In genomic region chr16:23890636-23891035, GRCm38 (mm10) we compare ENCODE assay signal across 10 mouse cellular contexts. TPM values are rescaled to one million over a fixed set of nuclear protein-coding genes. Genes with fewer than 3 reads are reported as not detected.
DNase-seq lines count a peak whose midpoint lies in the region; ATAC-seq lines count a peak whose summit lies in the region.
"Had no signal": no experiment of that assay in that cellular context is flagged by ENCODE, and none has a peak within 500 bp of the region (broad histone marks: within the 10 kb centered on the region; RNA-seq: fewer than 3 reads in every experiment).

Gene Sst, minus strand, starts transcription at chr16:23890958.

- 6% methylated on average over 26 of the region's 26 CpGs for WGBS in embryonic facial prominence, embryonic 11.5 days
- 8% methylated on average over 26 of the region's 26 CpGs for WGBS in intestine, embryonic 16.5 days
- WGBS in midbrain, embryonic 14.5 days: 6% methylated on average over 26 of the region's 26 CpGs

- no peak within 1 kb of the TSS for H3K4me2 ChIP-seq in embryonic facial prominence, embryonic 11.5 days (ENCODE audit: low read depth, low read length)
- no peak within 1 kb of the TSS for H3K4me2 ChIP-seq in intestine, embryonic 16.5 days (ENCODE audit: low read depth, low read length)
- peak within 1 kb of the TSS; percentile 53 for H3K4me2 ChIP-seq in midbrain, embryonic 14.5 days (ENCODE audit: low read length)

- H3K27me3 ChIP-seq in embryonic facial prominence, embryonic 11.5 days (ENCODE audit: control insufficient read depth, insufficient read depth, low read length): 0 out of 2 replicates have a peak, but pooled peaks cover 7% of the 10 kb centered on the region
- peaks cover 15% of the 10 kb centered on the region for H3K27me3 ChIP-seq in intestine, embryonic 16.5 days (replicated peaks; ENCODE audit: control insufficient read depth, insufficient read depth, low read length)
- H3K27me3 ChIP-seq in midbrain, embryonic 14.5 days (ENCODE audit: control insufficient read depth, insufficient read depth, low read length): peaks cover 8% of the 10 kb centered on the region

- ATAC-seq in embryonic facial prominence, embryonic 11.5 days (replicated peaks; ENCODE audit: insufficient number of reproducible peaks, low FRiP score, low TSS enrichment, low read depth): no peak
- no peak for ATAC-seq in intestine, embryonic 16.5 days
- ATAC-seq in midbrain, embryonic 14.5 days (ENCODE audit: low FRiP score, low TSS enrichment): no peak
- ATAC-seq in inflammation-experienced regulatory T-cells, adult 6 months: no peak

- H3K4me3 ChIP-seq in embryonic facial prominence, embryonic 11.5 days (ENCODE audit: low read depth, low read length): no peak within 1 kb of the TSS
- no peak within 1 kb of the TSS for H3K4me3 ChIP-seq in intestine, embryonic 16.5 days (ENCODE audit: low read length)
- peak within 1 kb of the TSS; percentile 31 for H3K4me3 ChIP-seq in midbrain, embryonic 14.5 days (replicated peaks; ENCODE audit: low read depth, low read length)
- H3K4me3 ChIP-seq: megakaryocyte, embryonic 14.5 days had no signal

- peak; percentile 41 for DNase-seq in embryo, embryonic 10 days (ENCODE audit: low spot score)
- no peak for DNase-seq in embryo, embryonic 9.5 days (ENCODE audit: extremely low spot score)
- peak; percentile 4 for DNase-seq in embryonic facial prominence, embryonic 11.5 days (ENCODE audit: low spot score)
- DNase-seq in midbrain, embryonic 14.5 days: peak; percentile 47
- DNase-seq in spleen, postnatal 10 days (ENCODE audit: low spot score in 2 of 2): no peak
- no peak for DNase-seq in liver
- DNase-seq: heart, adult 11 months had no signal

- H3K9me3 ChIP-seq in embryonic facial prominence, embryonic 11.5 days (replicated peaks; ENCODE audit: control insufficient read depth, low read length): no peaks in the 10 kb centered on the region
- no peaks in the 10 kb centered on the region for H3K9me3 ChIP-seq in intestine, embryonic 16.5 days (ENCODE audit: control insufficient read depth, low read length)
- no peaks in the 10 kb centered on the region for H3K9me3 ChIP-seq in midbrain, embryonic 14.5 days (ENCODE audit: control insufficient read depth, low read length)
- H3K9me3 ChIP-seq: megakaryocyte, embryonic 14.5 days had no signal

- no peaks in the 10 kb centered on the region for H3K4me1 ChIP-seq in embryonic facial prominence, embryonic 11.5 days (ENCODE audit: control insufficient read depth, insufficient read depth, low read length)
- H3K4me1 ChIP-seq in intestine, embryonic 16.5 days (ENCODE audit: control insufficient read depth, insufficient read depth, low read length): no peaks in the 10 kb centered on the region
- H3K4me1 ChIP-seq in midbrain, embryonic 14.5 days (ENCODE audit: control insufficient read depth, insufficient read depth, low read length): 0 out of 2 replicates have a peak, but pooled peaks cover 4% of the 10 kb centered on the region
- H3K4me1 ChIP-seq: megakaryocyte, embryonic 14.5 days had no signal

- no peak within 1 kb of the TSS for H3K9ac ChIP-seq in embryonic facial prominence, embryonic 11.5 days (replicated peaks; ENCODE audit: low read length)
- no peak within 1 kb of the TSS for H3K9ac ChIP-seq in intestine, embryonic 16.5 days (ENCODE audit: low read depth, low read length)
- 0 out of 2 replicates have a peak within 1 kb of the TSS, but pooled peaks have one; percentile 24 for H3K9ac ChIP-seq in midbrain, embryonic 14.5 days (replicated peaks; ENCODE audit: low read length)

- H3K36me3 ChIP-seq in embryonic facial prominence, embryonic 11.5 days (replicated peaks; ENCODE audit: control insufficient read depth, insufficient read depth, low read depth, low read length): no peaks in the 10 kb centered on the region
- no peaks in the 10 kb centered on the region for H3K36me3 ChIP-seq in intestine, embryonic 16.5 days (ENCODE audit: control insufficient read depth, insufficient read depth, low read length)
- no peaks in the 10 kb centered on the region for H3K36me3 ChIP-seq in midbrain, embryonic 14.5 days (ENCODE audit: control insufficient read depth, insufficient read depth, low read length)

- H3K27ac ChIP-seq in embryonic facial prominence, embryonic 11.5 days (replicated peaks; ENCODE audit: low read depth, low read length): no peak within 1 kb of the TSS
- no peak within 1 kb of the TSS for H3K27ac ChIP-seq in intestine, embryonic 16.5 days (ENCODE audit: low read length)
- H3K27ac ChIP-seq in midbrain, embryonic 14.5 days (replicated peaks; ENCODE audit: low read depth, low read length): no peak within 1 kb of the TSS; the same call in 1 of the 2 replicates

RNA-seq across cellular contexts. Expression of gene Sst, which starts in this region (rescaled TPM):
- polyA plus RNA-seq in embryonic facial prominence, embryonic 11.5 days (2014; fragmentation: Nextera tagmentation; extraction: Ambion mirVana): 61.2 and 63.7 TPM in 2 replicates
- 20.7 and 25.9 TPM in 2 replicates for polyA plus RNA-seq in intestine, embryonic 16.5 days (2015; fragmentation: Nextera tagmentation; extraction: Ambion mirVana)
- polyA plus RNA-seq in midbrain, embryonic 14.5 days (2014; fragmentation: Nextera tagmentation; extraction: Ambion mirVana): 257 and 380 TPM in 2 replicates
- polyA plus RNA-seq in inflammation-experienced regulatory T-cells, adult 6 months (2017; shearing (Covaris generic)): not detected

Comparison
In these comparisons a context has a peak if more than half of its experiments do, and no peak if none do; other contexts are left out.
1. RNA of gene Sst (polyA plus RNA-seq): 257 to 380 TPM in midbrain, embryonic 14.5 days, 61.2 to 63.7 TPM in embryonic facial prominence, embryonic 11.5 days and 20.7 to 25.9 TPM in intestine, embryonic 16.5 days; not detected in inflammation-experienced regulatory T-cells, adult 6 months; every median in the first group is over 10 times any median in the second.
2. DNase-seq: peak in embryo, embryonic 10 days (single experiment), embryonic facial prominence, embryonic 11.5 days (single experiment) and midbrain, embryonic 14.5 days (single experiment); none in embryo, embryonic 9.5 days (single experiment), spleen, postnatal 10 days (0 of 2) and liver (single experiment).